Mouse (Mus musculus): ENCODE data around the gene Fst. TPM values are rescaled to one million over a fixed set of nuclear protein-coding genes. Genes with fewer than 3 reads are reported as not detected.

Fst gene
- polyA plus RNA-seq, 1 experiment, result 119 TPM

GRCm38 (mm10) chr13:114456766-114457566 is 1.8 kb downstream of the Fst start:
- Histone ChIP-seq H3ac (ENCODE audit: control insufficient read depth, insufficient read length) (no peak overlapping the region), H3K36me3 (ENCODE audit: control insufficient read depth, insufficient read depth) (peaks cover 20% of the 10 kb centered on the region), H3K79me2 (ENCODE audit: control insufficient read depth, insufficient read depth) (no peaks in the 10 kb centered on the region), H3K27me3 (ENCODE audit: control insufficient read depth, insufficient read depth, insufficient read length) (no peaks in the 10 kb centered on the region), H3K4me2 (ENCODE audit: low read depth) (peak overlapping the region; percentile 73), H3K4me3 (peak overlapping the region; percentile 86)
- no peak for TF ChIP-seq POLR2AphosphoS2 (IDR thresholded peaks at IDR 0.05; ENCODE audit: insufficient read length, low read depth)
- no peak for TF ChIP-seq MYOD1 (IDR thresholded peaks at IDR 0.05; ENCODE audit: control insufficient read depth in 1 of 3, insufficient read length in 2 of 3, low read depth in 2 of 3)
- TF ChIP-seq CEBPB (IDR thresholded peaks at IDR 0.05; ENCODE audit: insufficient read depth, poor library complexity, severe bottlenecking), result 0 out of 2 replicates have a peak, but pooled peaks have one; percentile 19
- TF ChIP-seq MAX (IDR thresholded peaks at IDR 0.05; ENCODE audit: low read depth), result no peak
- no peak for TF ChIP-seq TCF12 (IDR thresholded peaks at IDR 0.05; ENCODE audit: insufficient read depth, poor library complexity, severe bottlenecking)
- TF ChIP-seq POLR2A (IDR thresholded peaks at IDR 0.05; ENCODE audit: insufficient read length, low read depth), result peak; percentile 43

GRCm38 (mm10) chr13:114456224-114456623 is 2.5 kb downstream of the Fst start:
- Histone ChIP-seq H3K36me3 (ENCODE audit: control insufficient read depth, insufficient read depth) (peaks cover 20% of the 10 kb centered on the region), H3ac (ENCODE audit: control insufficient read depth, insufficient read length) (no peak overlapping the region), H3K4me3 (peak overlapping the region; percentile 86), H3K79me2 (ENCODE audit: control insufficient read depth, insufficient read depth) (no peaks in the 10 kb centered on the region), H3K4me2 (ENCODE audit: low read depth) (peak overlapping the region; percentile 30), H3K27me3 (ENCODE audit: control insufficient read depth, insufficient read depth, insufficient read length) (no peaks in the 10 kb centered on the region)
- TF ChIP-seq POLR2A (IDR thresholded peaks at IDR 0.05; ENCODE audit: insufficient read length, low read depth) (peak; percentile 16), POLR2AphosphoS2 (IDR thresholded peaks at IDR 0.05; ENCODE audit: insufficient read length, low read depth) (no peak), TCF3 (IDR thresholded peaks at IDR 0.05; ENCODE audit: insufficient read length, low read depth) (no peak), TCF12 (IDR thresholded peaks at IDR 0.05; ENCODE audit: insufficient read depth, poor library complexity, severe bottlenecking) (no peak), CEBPB (IDR thresholded peaks at IDR 0.05; ENCODE audit: insufficient read depth, poor library complexity, severe bottlenecking) (no peak)

GRCm38 (mm10) chr13:114455788-114456187 is 3.0 kb downstream of the Fst start:
- H3K36me3 ChIP-seq (ENCODE audit: control insufficient read depth, insufficient read depth), result peaks cover 20% of the 10 kb centered on the region
- H3K4me2 ChIP-seq (ENCODE audit: low read depth), result peak overlapping the region; percentile 30
- TF ChIP-seq SRF (IDR thresholded peaks at IDR 0.05; ENCODE audit: control insufficient read depth, insufficient read length, low read depth), result no peak
- TF ChIP-seq MYOG (IDR thresholded peaks at IDR 0.05; ENCODE audit: control insufficient read depth in 1 of 3, insufficient read depth in 1 of 3, insufficient read length in 2 of 3, low read depth in 2 of 3), result no peak
- no peak for TF ChIP-seq REST (IDR thresholded peaks at IDR 0.05; ENCODE audit: insufficient read depth, insufficient read length)
- TF ChIP-seq MAX (IDR thresholded peaks at IDR 0.05; ENCODE audit: low read depth), result no peak
- no peak for TF ChIP-seq POLR2A (IDR thresholded peaks at IDR 0.05; ENCODE audit: insufficient read length, low read depth)
- TF ChIP-seq E2F4 (IDR thresholded peaks at IDR 0.05; ENCODE audit: insufficient read depth), result no peak
- TF ChIP-seq USF1 (IDR thresholded peaks at IDR 0.05; ENCODE audit: low read depth), result no peak
- no peak overlapping the region for H3ac ChIP-seq (ENCODE audit: control insufficient read depth, insufficient read length)
- H3K4me3 ChIP-seq, result peak overlapping the region; percentile 86
- no peaks in the 10 kb centered on the region for H3K27me3 ChIP-seq (ENCODE audit: control insufficient read depth, insufficient read depth, insufficient read length)
- H3K79me2 ChIP-seq (ENCODE audit: control insufficient read depth, insufficient read depth), result no peaks in the 10 kb centered on the region

GRCm38 (mm10) chr13:114447213-114447612 is 11.5 kb downstream of the Fst start:
- H3K36me3 ChIP-seq (ENCODE audit: control insufficient read depth, insufficient read depth), result no peaks in the 10 kb centered on the region
- TF ChIP-seq MYOG (IDR thresholded peaks at IDR 0.05; ENCODE audit: control insufficient read depth in 1 of 3, insufficient read depth in 1 of 3, insufficient read length in 2 of 3, low read depth in 2 of 3) (peak in 2 of 3 experiments; percentile 20 to 32), TCF12 (IDR thresholded peaks at IDR 0.05; ENCODE audit: insufficient read depth, poor library complexity, severe bottlenecking) (no peak)
- no peaks in the 10 kb centered on the region for H3K27me3 ChIP-seq (ENCODE audit: control insufficient read depth, insufficient read depth, insufficient read length)
- H3K79me2 ChIP-seq (ENCODE audit: control insufficient read depth, insufficient read depth), result no peaks in the 10 kb centered on the region
- H3ac ChIP-seq (ENCODE audit: control insufficient read depth, insufficient read length), result no peak overlapping the region
- H3K4me3 ChIP-seq, result no peak overlapping the region
- H3K4me2 ChIP-seq (ENCODE audit: low read depth), result peak overlapping the region; percentile 36

GRCm38 (mm10) chr13:114432491-114432890 is 26.3 kb downstream of the Fst start:
- no peak for TF ChIP-seq USF1 (IDR thresholded peaks at IDR 0.05; ENCODE audit: low read depth)
- TF ChIP-seq E2F4 (IDR thresholded peaks at IDR 0.05; ENCODE audit: insufficient read depth), result no peak
- no peak for TF ChIP-seq SRF (IDR thresholded peaks at IDR 0.05; ENCODE audit: control insufficient read depth, insufficient read length, low read depth)
- no peak for TF ChIP-seq MYOG (IDR thresholded peaks at IDR 0.05; ENCODE audit: control insufficient read depth in 1 of 3, insufficient read depth in 1 of 3, insufficient read length in 2 of 3, low read depth in 2 of 3)
- no peak for TF ChIP-seq MYOD1 (IDR thresholded peaks at IDR 0.05; ENCODE audit: control insufficient read depth in 1 of 3, insufficient read length in 2 of 3, low read depth in 2 of 3)
- no peak for TF ChIP-seq TCF12 (IDR thresholded peaks at IDR 0.05; ENCODE audit: insufficient read depth, poor library complexity, severe bottlenecking)
- no peak for TF ChIP-seq POLR2AphosphoS2 (IDR thresholded peaks at IDR 0.05; ENCODE audit: insufficient read length, low read depth)
- no peak for TF ChIP-seq REST (IDR thresholded peaks at IDR 0.05; ENCODE audit: insufficient read depth, insufficient read length)
- TF ChIP-seq TCF3 (IDR thresholded peaks at IDR 0.05; ENCODE audit: insufficient read length, low read depth), result no peak
- no peak for TF ChIP-seq POLR2A (IDR thresholded peaks at IDR 0.05; ENCODE audit: insufficient read length, low read depth)
- no peak for TF ChIP-seq CEBPB (IDR thresholded peaks at IDR 0.05; ENCODE audit: insufficient read depth, poor library complexity, severe bottlenecking)
- TF ChIP-seq MAX (IDR thresholded peaks at IDR 0.05; ENCODE audit: low read depth), result no peak
- Histone ChIP-seq H3K27me3 (ENCODE audit: control insufficient read depth, insufficient read depth, insufficient read length) (no peaks in the 10 kb centered on the region), H3K36me3 (ENCODE audit: control insufficient read depth, insufficient read depth) (no peaks in the 10 kb centered on the region), H3K4me3 (no peak overlapping the region), H3K79me2 (ENCODE audit: control insufficient read depth, insufficient read depth) (no peaks in the 10 kb centered on the region), H3K4me2 (ENCODE audit: low read depth) (no peak overlapping the region), H3ac (ENCODE audit: control insufficient read depth, insufficient read length) (no peak overlapping the region)

Measured in myocyte (in vitro differentiated cells).